Mouse (Mus musculus) liver (tissue): ENCODE results near the gene Chic2.

Experiments
- DNase-seq: peaks from one replicate; pipeline ENCODE4 v3.0.0-alpha.2; 2020; ENCODE audit warnings: mixed read lengths

Chic2 gene

DNA sequence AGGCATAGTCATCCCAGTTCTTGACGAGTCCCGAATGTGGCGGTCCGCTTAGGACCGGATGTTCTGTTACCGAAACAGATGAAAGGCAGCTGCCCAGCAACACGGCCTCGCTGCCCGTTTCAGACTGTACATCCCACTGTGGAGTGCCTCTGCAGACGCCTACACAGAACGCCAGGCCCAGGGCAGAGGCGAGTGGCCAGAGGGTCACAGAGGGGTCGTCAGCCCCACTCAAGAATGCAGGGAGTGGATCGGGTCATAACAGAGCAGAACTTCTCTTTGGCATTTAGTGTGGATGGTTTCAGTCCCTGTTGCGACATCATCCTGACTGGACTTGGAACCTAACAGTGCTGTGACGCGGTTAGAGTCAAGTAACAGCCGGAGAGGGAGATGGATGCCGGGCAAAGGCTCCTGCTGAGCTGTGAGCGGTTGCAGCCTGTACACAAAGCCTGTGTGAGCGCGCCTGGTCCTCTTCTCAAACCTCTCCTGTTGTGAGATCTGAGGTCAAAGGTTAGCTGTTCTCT, 70.5 kb downstream of the Chic2 start:
- DNase-seq: peak; percentile 30

DNA sequence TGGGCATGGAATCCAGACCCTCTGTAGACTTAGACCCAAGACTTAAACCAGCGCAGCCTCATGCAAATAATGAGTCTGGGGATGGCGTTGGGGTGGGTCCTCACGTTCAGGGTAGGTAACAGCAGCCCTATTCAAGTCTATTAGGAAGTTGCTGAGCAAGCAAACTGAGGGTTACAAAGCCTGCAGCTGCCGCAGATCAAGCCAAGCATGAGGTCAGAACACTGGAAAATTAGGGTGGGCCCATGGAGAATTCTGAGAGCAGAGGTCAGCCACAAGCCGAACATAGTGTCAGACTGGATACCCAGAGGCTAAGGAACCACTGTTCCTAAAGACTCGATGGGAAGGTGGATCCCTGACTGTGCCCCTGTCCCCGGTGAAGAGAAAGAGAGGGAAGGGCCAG, 73.2 kb downstream of the Chic2 start:
- DNase-seq: no peak

DNA sequence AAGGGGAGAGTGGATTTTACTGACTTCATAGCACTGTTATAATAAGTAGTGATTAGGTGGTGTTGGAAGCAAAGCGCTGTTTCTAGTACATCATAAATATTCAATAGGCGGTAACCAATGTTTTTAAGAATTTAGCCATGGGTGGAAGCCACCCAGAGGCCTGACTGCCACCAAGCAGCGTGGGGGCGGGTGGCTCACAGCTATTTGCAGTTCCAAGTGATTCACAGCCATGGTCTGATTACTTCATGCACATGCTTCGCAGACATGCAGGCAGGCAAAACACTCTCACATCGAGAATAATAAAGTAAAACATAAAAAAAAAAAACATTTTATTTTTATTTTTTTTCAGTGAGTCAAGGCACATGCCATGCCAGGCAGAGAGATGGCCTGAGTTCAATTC, 75.2 kb downstream of the Chic2 start:
- DNase-seq: no peak

DNA sequence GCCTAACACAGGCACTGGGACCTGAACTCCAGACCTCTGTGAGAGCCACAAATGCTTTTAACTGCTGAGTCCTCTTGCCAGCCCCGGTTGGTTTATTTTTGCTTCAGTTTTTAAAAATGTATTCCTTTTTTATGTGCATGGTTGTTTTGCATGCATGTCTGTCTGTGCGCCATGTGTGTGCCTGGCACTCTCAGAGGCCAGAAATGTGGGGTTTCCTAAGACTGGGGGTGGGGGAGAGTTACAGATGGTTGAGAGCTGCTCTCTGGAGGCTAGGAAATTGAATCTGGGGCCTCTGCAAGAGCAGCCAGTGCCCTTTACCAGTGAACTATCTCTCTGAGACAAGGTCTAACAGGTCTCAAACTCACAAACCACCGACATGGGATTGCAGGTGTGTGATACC, 76.7 kb downstream of the Chic2 start:
- no peak for DNase-seq

DNA sequence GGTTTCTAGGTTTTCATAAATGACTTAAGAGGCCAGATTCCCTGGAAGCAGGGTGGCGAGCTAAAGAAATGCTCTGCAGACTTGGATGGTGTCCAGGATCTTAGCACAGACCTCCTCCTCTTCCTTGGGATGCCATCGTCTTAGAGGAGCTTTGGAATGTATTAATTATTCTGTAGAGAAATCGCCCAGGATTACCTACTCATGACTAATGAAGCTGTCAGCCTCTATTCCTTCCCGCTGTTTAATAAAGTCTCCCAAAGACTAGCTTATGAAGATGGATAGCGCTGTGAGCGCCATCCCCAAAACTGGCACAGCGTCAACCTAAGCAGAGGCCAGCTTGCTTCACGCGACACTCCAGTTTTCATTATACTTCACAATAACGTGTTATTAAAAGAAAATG, 77.7 kb downstream of the Chic2 start:
- no peak for DNase-seq

DNA sequence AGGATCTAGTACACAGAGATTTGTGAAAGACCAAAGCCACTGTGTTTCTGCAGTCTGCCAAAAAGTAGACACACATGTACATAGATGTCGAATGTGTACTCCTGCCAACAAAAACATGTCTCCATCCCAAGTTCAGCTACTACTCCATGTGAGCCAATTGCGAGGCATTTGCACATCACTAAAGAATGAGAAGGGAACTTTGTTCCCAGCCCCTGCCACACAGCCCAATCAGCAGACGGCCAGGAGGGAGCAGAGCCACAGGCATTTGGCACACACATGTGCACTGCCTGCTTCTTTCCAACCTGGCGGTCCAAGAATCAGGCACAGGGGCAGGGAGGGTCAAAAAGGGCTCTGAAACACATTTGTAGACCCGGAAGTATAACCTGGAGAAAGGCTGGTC, 81.8 kb downstream of the Chic2 start:
- DNase-seq: no peak

DNA sequence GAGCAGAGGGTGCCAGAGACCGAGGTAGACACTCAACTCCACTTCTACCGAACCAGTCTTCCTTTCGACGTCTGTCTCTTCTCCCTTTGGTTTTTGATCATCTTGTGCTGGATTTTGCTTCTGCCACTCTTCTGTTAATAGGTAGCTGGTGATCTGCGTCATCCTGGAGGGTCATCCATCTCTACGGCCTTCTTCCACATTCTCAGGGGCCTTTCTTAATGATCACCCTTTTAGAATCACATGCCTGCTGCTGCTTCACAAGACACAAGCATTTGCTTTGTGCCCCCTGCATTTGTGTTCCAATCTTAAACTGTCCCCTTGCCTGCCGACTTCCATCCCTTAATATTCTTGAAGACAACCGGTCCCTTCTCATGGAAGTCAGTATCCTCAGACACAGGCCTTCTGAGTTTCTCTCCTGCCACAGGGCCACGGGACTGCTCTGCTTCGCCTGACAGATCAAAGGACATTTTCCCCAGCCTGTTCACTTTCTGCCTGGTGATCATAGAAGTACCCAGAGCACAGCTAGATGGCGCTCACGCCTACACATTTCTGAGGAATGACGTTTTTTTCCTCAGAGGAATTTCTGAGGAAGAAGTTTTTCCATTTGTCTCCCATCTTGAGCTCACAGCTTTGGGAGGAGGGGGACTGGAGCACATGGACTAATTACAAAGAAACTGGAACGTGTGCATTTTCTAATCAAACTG, 83.6 kb downstream of the Chic2 start:
- DNase-seq: peak; percentile 50

DNA sequence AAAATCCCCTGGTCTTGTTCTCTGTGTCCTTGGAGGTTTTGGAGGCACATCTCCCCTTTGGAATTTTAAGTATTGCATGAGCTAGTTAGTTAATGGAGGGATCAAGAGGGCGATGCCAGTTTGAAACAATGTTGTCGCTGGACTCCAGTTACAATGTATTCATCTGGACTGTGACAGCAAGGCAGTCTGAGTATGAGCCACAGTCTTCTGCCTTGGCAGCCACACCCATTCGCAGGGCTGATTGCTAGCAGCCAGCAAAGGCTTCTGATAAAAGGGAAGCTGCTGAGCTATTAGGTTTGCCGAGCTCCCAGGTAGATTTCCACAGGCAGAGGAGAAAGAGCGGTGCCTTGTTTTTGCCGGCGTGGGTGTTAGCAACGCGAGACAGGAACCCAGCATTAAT, 84.3 kb downstream of the Chic2 start:
- no peak for DNase-seq

DNA sequence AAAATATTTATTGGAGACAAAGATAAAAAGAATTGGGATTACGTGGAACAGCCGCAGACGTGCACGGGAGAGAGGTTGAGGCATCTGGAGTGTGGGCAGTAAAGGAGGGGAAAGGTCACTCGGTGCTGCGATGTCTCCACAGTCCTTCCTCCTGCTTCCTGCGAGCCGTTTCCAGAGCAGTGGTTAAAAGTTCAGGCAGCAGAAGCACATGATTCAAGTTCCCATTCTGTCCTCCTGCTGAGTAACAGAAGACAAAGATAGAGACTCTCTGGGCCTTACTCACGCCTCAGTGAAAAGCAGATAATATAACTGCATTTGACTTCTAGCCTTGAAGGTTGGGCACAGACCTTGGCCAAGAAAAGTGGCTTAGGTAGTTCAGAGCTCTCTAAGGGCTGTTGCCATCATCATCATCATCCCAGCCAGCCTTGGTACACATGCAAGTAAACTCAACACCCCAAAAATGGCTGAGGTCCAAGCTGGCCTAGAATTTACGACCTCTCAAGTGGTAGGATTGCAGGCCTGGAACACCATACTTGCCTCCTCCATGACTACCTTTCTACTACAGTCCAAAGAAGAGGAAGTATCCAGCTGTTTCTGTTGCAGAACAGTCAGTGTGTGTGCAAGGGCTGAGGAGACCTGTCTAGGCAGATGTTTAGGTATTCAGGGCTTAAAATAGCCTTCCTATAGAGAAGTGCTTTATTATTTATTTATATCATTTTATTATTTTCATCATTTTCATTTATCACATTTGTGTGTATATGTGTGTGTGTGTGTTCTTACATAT, 87.1 kb downstream of the Chic2 start:
- DNase-seq: peak; percentile 10

DNA sequence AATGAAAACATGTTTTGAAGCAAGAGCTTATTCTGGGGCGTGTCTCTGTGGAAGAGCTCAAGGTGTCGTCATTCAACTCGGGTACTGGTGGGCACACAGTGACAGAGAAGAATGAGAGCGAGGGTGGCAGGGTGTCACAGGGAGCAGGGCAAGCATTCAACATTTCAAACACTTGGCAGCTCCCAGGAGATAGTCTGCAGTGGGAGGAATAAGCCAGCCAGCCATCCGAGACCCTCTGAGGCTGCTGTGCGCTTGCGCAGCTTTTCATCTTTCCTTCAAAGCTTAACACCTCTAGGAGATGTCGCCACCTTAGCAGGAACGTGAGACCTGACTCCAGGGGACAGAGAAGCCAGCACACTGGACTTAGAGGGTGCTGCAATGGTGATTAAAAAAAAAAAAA, 88.2 kb downstream of the Chic2 start:
- DNase-seq: no peak

DNA sequence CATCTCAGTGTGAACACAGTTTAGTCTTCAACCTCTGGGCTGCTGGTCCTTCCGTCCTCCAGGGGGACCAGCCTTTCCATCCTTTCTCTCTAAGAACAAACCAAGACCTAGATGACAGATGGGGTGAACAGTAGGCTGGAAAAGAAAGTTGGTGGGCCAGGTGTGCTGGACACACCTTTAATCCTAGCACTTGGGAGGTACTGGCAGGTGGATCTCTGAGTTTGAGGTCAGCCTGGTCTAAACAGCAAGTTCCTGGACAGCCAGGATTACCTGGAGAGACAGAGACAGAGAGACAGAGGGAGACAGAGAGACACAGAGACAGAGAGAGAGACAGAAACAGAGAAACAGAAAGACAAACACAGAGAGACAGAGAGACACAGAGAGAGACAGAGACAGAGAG, 89.0 kb downstream of the Chic2 start:
- no peak for DNase-seq

DNA sequence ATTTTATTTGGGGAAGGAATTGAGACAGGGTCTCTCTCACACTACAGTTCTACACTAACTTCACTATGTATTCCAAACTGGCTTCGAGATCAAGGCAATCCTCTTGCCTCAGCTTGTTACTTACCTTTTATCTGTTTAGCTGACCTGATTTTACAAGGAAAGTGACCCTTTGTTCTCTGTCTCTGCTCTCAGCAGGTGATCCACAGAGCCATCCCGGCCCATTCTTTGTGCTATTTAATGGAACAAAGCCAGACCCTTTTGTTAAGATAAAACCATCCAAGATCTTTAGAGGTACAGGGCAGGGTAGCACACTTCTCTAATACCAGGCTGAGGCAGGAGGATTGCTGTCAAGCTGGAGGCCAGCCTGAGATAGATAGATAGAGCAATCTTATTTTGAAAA, 91.6 kb downstream of the Chic2 start:
- no peak for DNase-seq

DNA sequence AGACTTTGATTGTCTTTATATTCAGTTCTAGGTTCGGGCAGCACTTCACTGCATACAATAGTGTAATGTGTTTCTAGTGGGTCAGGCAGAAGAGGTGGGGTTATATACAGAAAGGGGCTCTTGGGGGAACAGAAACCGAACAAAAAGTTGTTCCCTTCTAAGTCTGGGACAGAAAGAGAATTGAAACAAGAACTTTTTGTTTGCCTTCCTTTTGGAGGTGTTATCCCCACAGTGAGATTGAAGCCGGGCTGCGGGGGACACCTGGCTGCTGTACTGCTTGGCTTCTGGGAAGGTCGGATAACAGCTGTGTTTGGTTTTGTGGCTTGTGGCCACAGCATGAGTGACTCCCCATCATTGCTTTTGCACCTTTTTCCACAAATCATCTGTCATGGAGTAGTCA, 93.2 kb downstream of the Chic2 start:
- DNase-seq: no peak

DNA sequence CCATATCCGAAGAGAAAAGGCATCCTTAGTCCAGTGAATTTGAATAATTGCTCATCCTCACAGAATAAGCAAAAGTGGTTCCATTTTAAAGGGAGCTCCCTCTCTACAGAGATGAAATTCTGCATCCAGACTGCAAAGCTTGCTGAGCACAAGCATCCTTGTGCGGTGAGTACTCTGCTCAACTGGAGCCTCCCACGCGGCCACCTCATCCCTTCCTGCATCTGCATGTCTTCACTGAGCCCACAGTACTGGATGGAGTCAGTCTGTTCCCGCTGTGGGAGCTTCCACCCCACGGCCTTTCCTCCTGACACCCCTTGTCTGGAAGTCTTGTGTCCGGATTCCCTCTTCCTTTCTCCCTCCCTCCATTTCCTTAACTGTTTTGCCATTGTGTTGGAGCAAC, 95.3 kb downstream of the Chic2 start:
- no peak for DNase-seq

DNA sequence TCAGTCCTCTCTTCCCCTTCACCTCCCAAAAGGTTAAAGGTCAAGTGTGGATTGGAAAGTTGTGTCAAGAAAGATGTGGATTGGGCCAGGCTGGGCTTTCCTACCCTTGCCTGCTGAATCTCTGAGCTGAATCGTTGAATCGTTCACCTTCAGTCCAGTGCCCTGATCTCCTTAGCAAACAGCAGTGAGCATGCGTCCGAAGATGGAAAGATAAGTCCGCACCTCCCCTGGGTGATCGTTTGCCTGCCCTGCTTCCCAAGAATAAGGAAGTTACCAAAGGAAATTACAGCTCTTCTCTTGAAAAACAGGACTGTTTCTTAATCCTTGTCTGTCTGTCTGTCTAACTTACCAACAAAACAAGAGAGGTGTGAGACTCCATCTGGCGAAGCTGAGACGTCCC, 96.1 kb downstream of the Chic2 start:
- DNase-seq: no peak
